Mouse (Mus musculus) heart, embryonic 15.5 days (tissue): ENCODE data around the gene Tpd52l2. TPM values are rescaled to one million over a fixed set of nuclear protein-coding genes. Genes with fewer than 3 reads are reported as not detected.
A peak's percentile ranks its signal among the peaks of the same experiment; 100 is the strongest.

Experiments
- ATAC-seq: fragments of 200-750 bp; cut with Nextera tagmentation; replicated peaks from 2 replicates; pipeline ENCODE4 v1.8.0; 2017; ENCODE audit warnings: low read depth, moderate TSS enrichment; ENCODE audit not compliant: insufficient number of reproducible peaks, insufficient read depth, low FRiP score
- H3K27ac ChIP-seq: fragments of 300-500 bp; sonication (generic); 2 replicates; pipeline ENCODE4 v1.5.1; 2015; ENCODE audit warnings: mild to moderate bottlenecking, inconsistent platforms
- H3K27me3 ChIP-seq: fragments of 300-500 bp; sonication (generic); 2 replicates; pipeline ENCODE4 v1.6.1; 2015; ENCODE audit warnings: inconsistent platforms
- H3K36me3 ChIP-seq: fragments of 300-500 bp; sonication (generic); 2 replicates; pipeline ENCODE4 v1.6.1; 2015; ENCODE audit warnings: mild to moderate bottlenecking, inconsistent platforms
- H3K4me1 ChIP-seq: fragments of 300-500 bp; sonication (generic); replicated peaks from 2 replicates; pipeline ENCODE4 v1.6.1; 2015; ENCODE audit warnings: inconsistent platforms
- H3K4me2 ChIP-seq: fragments of 300-500 bp; sonication (generic); 2 replicates; pipeline ENCODE4 v1.6.1; 2015; ENCODE audit warnings: inconsistent platforms, mild to moderate bottlenecking, moderate library complexity
- H3K4me3 ChIP-seq: fragments of 300-500 bp; sonication (generic); 2 replicates; pipeline ENCODE4 v1.5.1; 2015; ENCODE audit warnings: mild to moderate bottlenecking, inconsistent platforms
- H3K9ac ChIP-seq: fragments of 300-500 bp; sonication (generic); 2 replicates; pipeline ENCODE4 v1.6.1; 2015; ENCODE audit warnings: mild to moderate bottlenecking, inconsistent platforms
- H3K9me3 ChIP-seq: fragments of 300-500 bp; sonication (generic); replicated peaks from 2 replicates; pipeline ENCODE4 v1.6.1; 2016; ENCODE audit warnings: inconsistent platforms
- WGBS: fragments of 180-500 bp; shearing (Covaris S2); methylation state at CpG from one replicate; pipeline ENCODE4 v1.1.7; 2015; ENCODE audit warnings: mixed read lengths; 5-methylcytosine and 5-hydroxymethylcytosine counted together
- polyA plus RNA-seq: library from polyadenylated mRNA; unstranded; fragments of >200 nt; fragmentation: Nextera tagmentation; extraction: Ambion mirVana; gene quantifications from 2 replicates; pipeline ENCODE4 v1.2.1, GENCODE M21; 2015

Gene Tpd52l2
- polyA plus RNA-seq = 105 and 117 TPM in 2 replicates

DNA sequence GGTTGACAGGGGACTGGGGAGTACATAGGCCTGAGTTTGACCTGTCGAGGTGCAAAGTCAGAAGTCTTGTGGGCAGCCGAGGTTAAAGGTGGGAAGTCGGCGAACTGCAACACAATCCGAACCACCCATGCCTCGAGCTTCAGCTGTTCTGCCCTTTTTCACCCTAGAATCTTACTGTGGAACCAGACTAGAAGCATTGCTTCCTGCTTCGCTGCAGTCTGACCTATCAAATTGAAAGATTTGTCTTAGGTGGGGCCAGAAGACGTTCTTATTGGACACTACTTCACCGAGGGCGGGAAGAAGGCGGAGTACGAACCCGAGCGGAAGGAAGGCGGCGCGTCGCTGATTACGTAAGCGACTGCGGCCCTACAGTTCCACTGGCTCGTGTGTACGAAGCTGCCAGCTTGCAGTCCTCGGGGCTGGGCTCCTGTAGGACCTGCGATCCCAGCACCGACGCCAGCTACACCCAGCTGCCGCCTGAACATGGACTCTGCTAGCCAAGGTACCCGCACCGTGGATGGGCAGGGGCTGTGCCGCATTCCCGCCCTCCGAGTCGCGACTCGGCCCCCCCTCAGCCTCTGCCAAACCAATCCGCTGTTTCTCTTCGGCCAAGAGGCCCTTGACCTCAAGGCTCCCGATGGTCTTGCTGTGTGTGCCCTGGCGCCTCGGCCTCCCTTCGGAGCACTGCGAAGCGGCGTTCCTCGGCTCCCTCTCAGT is at the start of gene Tpd52l2:
Tpd52l2 (plus strand) TSS at position 312 of the 717 bp plus-strand sequence.
- H3K27me3 ChIP-seq = no peaks in the 10 kb centered on the region
- H3K9ac ChIP-seq = peak within 1 kb of the TSS; percentile 94
- ATAC-seq = peak; percentile 96
- under 1% methylated on average over 46 of the region's 46 CpGs for WGBS
- H3K27ac ChIP-seq = peak within 1 kb of the TSS; percentile 97
- H3K36me3 ChIP-seq = peaks cover 27% of the 10 kb centered on the region
- H3K4me2 ChIP-seq = peak within 1 kb of the TSS; percentile 84
- no peaks in the 10 kb centered on the region for H3K9me3 ChIP-seq
- H3K4me3 ChIP-seq = peak within 1 kb of the TSS; percentile 86
- peaks cover 20% of the 10 kb centered on the region for H3K4me1 ChIP-seq

DNA sequence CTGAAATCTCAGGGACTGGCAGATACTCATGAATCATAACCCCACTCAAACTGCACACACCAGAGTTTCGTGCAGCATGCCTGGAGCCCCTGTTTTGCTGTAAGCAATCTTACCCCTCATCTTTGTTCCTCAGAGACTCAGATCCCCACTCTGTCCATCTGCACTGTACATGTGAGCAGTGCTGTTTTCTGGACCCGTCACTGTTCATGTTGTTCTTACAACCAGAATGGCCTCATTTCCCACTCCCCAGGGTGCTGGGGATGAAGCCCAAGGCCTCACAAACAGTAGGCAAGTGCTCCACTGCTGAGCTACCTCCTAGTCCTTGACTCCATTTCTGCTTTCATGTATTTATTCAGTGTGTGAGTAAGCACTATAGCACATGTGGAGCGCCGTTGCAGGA is 44.8 kb upstream of the Tpd52l2 start:
- H3K4me1 ChIP-seq = peaks cover 6% of the 10 kb centered on the region; the same call in 1 of the 2 replicates
- WGBS = 83% methylated on average over 4 of the region's 4 CpGs
- H3K9me3 ChIP-seq = no peaks in the 10 kb centered on the region
- no peaks in the 10 kb centered on the region for H3K36me3 ChIP-seq
- H3K4me3 ChIP-seq = no peak overlapping the region
- no peak overlapping the region for H3K4me2 ChIP-seq
- H3K9ac ChIP-seq = no peak overlapping the region
- no peak overlapping the region for H3K27ac ChIP-seq
- H3K27me3 ChIP-seq = no peaks in the 10 kb centered on the region
- ATAC-seq = no peak

DNA sequence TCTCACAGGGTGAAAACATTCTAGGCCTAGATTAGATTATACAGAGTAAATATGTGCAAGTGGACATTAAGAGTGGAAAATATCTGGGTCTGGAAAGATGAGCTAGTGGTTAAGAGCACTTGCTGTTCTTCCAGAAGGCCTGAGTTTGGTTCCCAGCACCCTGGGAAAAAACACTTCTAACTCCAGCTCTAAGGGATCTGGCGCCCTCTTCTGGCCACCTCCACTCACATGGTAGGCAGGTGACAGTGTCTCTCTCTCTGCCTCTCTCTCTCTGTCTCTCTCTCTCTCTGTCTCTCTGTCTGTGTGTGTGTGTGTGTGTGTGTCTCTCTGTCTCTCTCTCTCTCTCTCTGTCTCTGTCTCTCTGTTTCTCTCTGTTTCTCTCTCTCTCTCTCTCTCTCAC is 43.7 kb upstream of the Tpd52l2 start:
- Histone ChIP-seq H3K4me2 (no peak overlapping the region), H3K27me3 (no peaks in the 10 kb centered on the region), H3K4me3 (no peak overlapping the region), H3K9ac (no peak overlapping the region), H3K27ac (no peak overlapping the region), H3K9me3 (no peaks in the 10 kb centered on the region), H3K36me3 (no peaks in the 10 kb centered on the region), H3K4me1 (peaks cover 11% of the 10 kb centered on the region)
- WGBS = 43% methylated on average over 1 of the region's 1 CpGs
- no peak for ATAC-seq

DNA sequence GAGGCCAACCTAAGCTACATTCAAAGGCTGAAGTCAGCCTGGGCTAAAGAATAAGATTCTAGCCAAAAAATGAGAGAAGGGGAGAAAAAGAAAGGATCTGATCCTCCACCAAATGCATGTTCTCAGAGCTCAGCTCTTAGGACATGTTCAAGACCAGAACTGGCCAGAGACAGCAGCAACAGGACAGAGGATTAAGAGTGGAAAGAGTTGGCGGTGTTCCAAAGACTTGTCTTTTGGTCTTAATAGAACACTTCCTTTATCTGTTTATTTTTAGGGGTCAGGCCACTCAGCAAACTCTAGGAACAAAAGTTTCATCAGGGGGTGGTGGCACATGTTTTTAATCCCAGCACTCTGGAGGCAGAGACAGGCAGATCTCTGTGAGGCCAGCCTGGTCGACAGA is 41.0 kb upstream of the Tpd52l2 start:
- no peak for ATAC-seq
- no peak overlapping the region for H3K9ac ChIP-seq
- H3K4me2 ChIP-seq = no peak overlapping the region
- peaks cover 24% of the 10 kb centered on the region for H3K4me1 ChIP-seq
- H3K4me3 ChIP-seq = no peak overlapping the region
- H3K9me3 ChIP-seq = no peaks in the 10 kb centered on the region
- no peak overlapping the region for H3K27ac ChIP-seq
- 58% methylated on average over 2 of the region's 2 CpGs for WGBS
- no peaks in the 10 kb centered on the region for H3K36me3 ChIP-seq
- H3K27me3 ChIP-seq = no peaks in the 10 kb centered on the region

DNA sequence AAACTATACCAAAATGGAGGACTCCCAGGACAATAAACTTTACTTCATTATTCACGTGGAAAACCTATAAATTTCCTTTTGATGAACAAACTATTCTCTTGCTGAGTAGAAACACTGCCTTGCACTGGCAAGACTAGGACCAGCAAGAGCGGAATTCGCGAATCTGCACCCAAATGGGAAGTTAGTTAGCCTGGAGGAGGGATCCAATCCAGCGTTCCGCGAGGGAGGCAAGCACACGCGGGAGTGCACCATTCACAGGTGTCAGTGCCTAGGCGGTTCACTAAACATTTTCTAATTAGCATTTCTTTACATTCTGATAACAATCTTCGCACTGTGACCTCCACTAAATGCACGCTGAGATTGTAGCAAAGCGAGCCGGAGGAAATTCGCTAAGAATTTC is 39.1 kb upstream of the Tpd52l2 start:
- H3K36me3 ChIP-seq = no peaks in the 10 kb centered on the region
- peak overlapping the region; percentile 97 for H3K4me3 ChIP-seq
- peak overlapping the region; percentile 99 for H3K4me2 ChIP-seq
- no peak for ATAC-seq
- WGBS = 10% methylated on average over 15 of the region's 15 CpGs
- peaks cover 28% of the 10 kb centered on the region for H3K4me1 ChIP-seq
- H3K27ac ChIP-seq = no peak overlapping the region
- no peaks in the 10 kb centered on the region for H3K9me3 ChIP-seq
- H3K9ac ChIP-seq = peak overlapping the region; percentile 90
- H3K27me3 ChIP-seq = no peaks in the 10 kb centered on the region

DNA sequence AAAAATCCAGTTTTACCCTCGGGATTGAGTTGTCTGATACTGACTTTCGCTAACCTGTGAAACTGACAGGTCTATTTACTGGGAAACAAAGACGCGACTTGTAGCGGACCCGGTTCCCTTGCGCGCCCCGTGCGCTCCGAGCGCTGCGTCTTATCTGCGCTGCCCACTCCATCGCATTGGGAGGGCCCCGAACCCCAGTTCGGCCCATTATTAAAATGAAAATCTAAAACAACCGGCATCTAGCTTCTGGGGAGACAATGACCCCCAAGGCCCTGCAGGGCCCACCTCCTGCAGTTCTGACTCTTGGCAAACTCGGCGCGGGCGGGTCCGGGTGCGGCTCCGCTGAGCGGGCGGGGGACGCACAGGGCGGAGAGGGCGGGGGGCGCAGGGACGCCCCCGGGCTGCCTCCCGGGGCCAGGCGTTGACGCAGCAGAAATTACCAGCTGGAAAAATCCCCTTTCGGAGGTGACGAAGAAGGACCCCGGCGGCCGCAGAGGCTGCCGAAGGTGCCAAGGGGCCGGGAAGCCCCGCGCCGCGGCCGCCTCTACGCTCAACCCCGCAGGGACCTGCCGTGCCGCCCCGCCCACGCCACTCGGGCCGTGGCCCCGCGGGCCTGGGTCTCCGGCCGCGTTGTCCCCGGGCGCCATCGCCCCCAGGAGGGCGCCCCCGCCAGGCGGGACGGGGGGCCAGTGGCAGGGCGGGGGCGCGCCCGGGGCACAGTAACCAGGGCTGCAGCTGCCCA is 38.4 kb upstream of the Tpd52l2 start:
- H3K27me3 ChIP-seq = no peaks in the 10 kb centered on the region
- no peaks in the 10 kb centered on the region for H3K36me3 ChIP-seq
- peak overlapping the region; percentile 90 for H3K9ac ChIP-seq
- peak overlapping the region; percentile 97 for H3K4me3 ChIP-seq
- ATAC-seq = peak; percentile 16
- no peaks in the 10 kb centered on the region for H3K9me3 ChIP-seq
- H3K27ac ChIP-seq = peak overlapping the region; percentile 85
- under 1% methylated on average over 62 of the region's 72 CpGs for WGBS
- peak overlapping the region; percentile 99 for H3K4me2 ChIP-seq
- peaks cover 34% of the 10 kb centered on the region for H3K4me1 ChIP-seq

DNA sequence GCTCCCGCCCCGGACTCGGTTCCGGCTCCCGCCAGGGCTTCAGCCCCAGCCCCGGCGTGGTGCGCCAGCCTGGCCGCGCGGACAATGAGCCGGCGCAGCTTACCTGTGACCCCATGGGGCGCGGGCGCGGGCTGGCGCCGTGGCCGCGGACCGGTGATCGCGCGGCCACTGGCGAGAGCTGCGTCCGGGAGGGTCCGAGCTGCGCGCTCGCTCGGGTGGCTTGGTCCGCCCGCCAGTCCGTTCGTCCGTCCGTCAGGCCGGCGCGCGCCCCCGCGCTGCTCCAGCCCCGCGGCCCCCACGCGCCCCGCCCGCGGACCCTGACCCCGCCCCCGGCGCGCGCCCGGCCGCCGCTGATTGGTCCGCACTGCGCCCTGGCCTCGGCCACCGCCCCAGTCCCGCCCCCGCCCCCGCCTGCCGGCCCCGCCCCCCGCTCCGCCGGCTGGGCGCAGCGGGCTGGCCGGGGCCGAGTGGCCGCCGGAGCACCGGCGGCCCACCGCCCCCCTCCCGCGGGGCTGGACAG is 37.7 kb upstream of the Tpd52l2 start, which contains the start of gene Zbtb46:
Zbtb46 (minus strand) TSS at position 274 of the 520 bp plus-strand sequence.
- Histone ChIP-seq H3K9ac (peak within 1 kb of the TSS; percentile 90), H3K36me3 (no peaks in the 10 kb centered on the region), H3K4me3 (peak within 1 kb of the TSS; percentile 97), H3K27me3 (no peaks in the 10 kb centered on the region), H3K27ac (peak within 1 kb of the TSS; percentile 85), H3K4me1 (peaks cover 34% of the 10 kb centered on the region), H3K9me3 (no peaks in the 10 kb centered on the region), H3K4me2 (peak within 1 kb of the TSS; percentile 99)
- WGBS = under 1% methylated on average over 25 of the region's 83 CpGs
- ATAC-seq = peak; percentile 91

DNA sequence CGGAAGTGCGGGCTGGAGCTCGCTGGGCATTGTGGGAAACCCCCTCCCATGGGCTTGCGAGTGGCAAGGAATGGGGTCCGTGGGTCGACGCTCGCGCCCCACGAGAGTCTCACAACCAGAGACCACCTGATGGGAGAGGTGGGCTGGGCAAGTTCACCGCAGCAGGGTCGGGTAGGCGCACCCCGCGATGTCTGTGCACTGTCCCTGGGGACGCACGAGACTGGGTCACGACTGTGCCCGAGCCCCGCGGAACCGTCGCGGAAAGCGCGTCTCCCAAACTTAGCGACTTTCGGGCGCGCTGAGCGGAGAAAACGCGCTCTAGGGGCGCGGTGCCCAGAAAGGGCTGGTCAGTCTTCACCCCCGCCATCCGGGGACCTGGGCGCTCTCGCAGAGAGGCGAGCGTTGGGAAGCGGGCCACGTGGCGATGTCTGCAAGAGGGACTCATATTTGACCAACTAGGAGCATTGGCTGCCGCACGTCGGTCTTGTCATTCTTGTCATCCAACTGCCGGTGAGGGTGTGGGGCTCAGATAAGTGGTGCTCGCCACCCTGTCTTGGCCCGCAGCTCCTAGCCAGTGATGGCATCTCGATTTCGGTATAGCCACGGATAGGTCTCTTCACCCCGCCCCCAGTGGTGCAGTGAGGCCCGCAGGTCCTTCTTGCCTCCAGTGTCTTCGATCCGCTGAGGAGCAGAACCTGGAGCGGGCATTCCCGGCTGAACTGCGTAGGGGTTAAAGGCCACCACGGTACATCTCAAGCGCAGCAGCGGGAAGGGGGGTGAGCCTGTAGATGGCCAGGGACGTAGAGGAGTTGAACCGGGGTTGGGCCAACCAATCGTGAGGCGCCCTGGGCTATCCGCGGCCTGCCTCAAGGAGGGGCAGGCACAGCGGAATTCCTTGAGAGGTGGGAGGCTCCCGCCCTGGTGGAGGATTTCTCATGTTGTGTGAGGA is 37.0 kb upstream of the Tpd52l2 start:
- H3K4me3 ChIP-seq = peak overlapping the region; percentile 97
- no peaks in the 10 kb centered on the region for H3K9me3 ChIP-seq
- H3K27me3 ChIP-seq = no peaks in the 10 kb centered on the region
- peak overlapping the region; percentile 90 for H3K9ac ChIP-seq
- peak; percentile 23 for ATAC-seq
- peak overlapping the region; percentile 72 for H3K27ac ChIP-seq
- H3K4me2 ChIP-seq = peak overlapping the region; percentile 99
- peaks cover 34% of the 10 kb centered on the region for H3K4me1 ChIP-seq
- WGBS = 2% methylated on average over 69 of the region's 71 CpGs
- no peaks in the 10 kb centered on the region for H3K36me3 ChIP-seq

DNA sequence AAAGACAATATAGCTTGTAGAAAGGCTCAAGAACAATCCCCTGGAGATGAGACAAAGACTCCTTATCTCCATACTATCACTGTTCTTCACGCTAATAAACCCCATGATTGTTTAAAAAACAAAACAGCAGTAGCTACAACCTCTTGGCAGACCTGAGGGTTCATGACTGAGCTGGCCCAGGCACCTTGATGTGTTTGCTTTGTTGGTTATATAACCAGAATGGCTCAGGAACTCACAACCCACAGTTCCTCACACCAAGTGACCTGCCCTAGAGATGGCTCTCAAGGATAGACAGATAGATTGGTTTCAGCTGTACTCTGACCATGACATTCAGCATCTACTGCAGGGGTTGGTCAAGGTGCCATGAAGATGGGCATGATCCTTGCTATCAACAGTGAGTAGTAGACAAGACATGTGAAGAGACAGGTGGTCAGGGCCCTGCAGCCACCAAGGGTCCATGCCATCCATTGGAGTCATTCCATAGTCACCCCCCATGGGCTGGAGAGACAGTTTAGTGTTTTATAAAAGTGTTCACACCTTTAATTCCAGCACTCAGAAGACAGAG is 35.3 kb upstream of the Tpd52l2 start:
- no peaks in the 10 kb centered on the region for H3K27me3 ChIP-seq
- no peak overlapping the region for H3K4me3 ChIP-seq
- H3K9ac ChIP-seq = no peak overlapping the region
- H3K4me1 ChIP-seq = peaks cover 30% of the 10 kb centered on the region
- H3K27ac ChIP-seq = no peak overlapping the region
- no peaks in the 10 kb centered on the region for H3K36me3 ChIP-seq
- H3K9me3 ChIP-seq = no peaks in the 10 kb centered on the region
- no peak overlapping the region for H3K4me2 ChIP-seq
- 81% methylated on average over 1 of the region's 1 CpGs for WGBS
- no peak for ATAC-seq

DNA sequence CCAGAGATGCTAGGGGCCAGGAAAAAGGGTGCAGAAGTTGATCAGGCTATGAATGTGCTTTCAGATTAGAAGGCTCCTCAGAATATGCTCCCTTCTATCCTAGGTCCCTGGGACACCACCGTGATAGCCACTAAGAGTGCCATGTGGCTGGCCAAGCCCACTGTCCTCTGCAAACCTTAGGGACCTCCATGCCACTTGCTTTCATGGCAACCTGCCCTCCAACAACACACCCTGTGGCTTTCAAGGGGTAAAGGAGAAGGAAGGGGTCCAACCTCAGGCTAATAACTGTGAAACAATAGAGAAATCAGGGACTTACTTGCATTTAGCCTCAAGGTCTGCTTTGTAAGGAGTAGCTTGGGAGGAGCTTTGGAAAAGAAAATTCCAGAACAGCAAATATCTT is 34.3 kb upstream of the Tpd52l2 start:
- no peak for ATAC-seq
- no peak overlapping the region for H3K9ac ChIP-seq
- no peak overlapping the region; the same call in 1 of the 2 replicates for H3K27ac ChIP-seq

More for the DNA sequence above, 34.3 kb upstream of the Tpd52l2 start:
- H3K36me3 ChIP-seq = no peaks in the 10 kb centered on the region
- 96% methylated on average over 1 of the region's 1 CpGs for WGBS
- H3K4me2 ChIP-seq = peak overlapping the region; percentile 26; the same call in 1 of the 2 replicates
- no peaks in the 10 kb centered on the region for H3K27me3 ChIP-seq
- H3K9me3 ChIP-seq = no peaks in the 10 kb centered on the region
- H3K4me3 ChIP-seq = peak overlapping the region; percentile 8; the same call in 1 of the 2 replicates
- H3K4me1 ChIP-seq = peaks cover 30% of the 10 kb centered on the region
